Mouse (Mus musculus) spleen, postnatal 4 days (tissue): ENCODE measurements around the gene Fam3a.
A peak's percentile ranks its signal among the peaks of the same experiment; 100 is the strongest.
"Not testable (repeated sequence)": the region's sequence is repeated elsewhere in the genome, so short reads cannot be mapped to it uniquely, and the experiment has no call there.

ENCODE experiments used
- DNase-seq, 2 experiments: peaks; one replicate each; pipeline ENCODE4 v3.0.0; 2022; ENCODE audit warnings: low spot score in 2 of 2

Fam3a gene

GRCm38 (mm10) chrX:74392535-74393443 is at the start of gene Fam3a, which contains the start of gene Ikbkg:
Fam3a (minus strand) TSS chrX:74393272.
Ikbkg (plus strand) TSS chrX:74393290.
- peak; percentile 85 to 86 for DNase-seq

GRCm38 (mm10) chrX:74429290-74429821 is 36.3 kb upstream of the Fam3a start:
- DNase-seq = peak; percentile 61 to 77

GRCm38 (mm10) chrX:74428826-74429276 is 35.8 kb upstream of the Fam3a start, which contains the start of gene G6pdx:
G6pdx (minus strand) TSS chrX:74429194.
- peak; percentile 90 to 95 for DNase-seq

- DNase-seq = peak in 1 of 2 experiments; percentile 13
Measured at GRCm38 (mm10) chrX:74428146-74428825, 35.2 kb upstream of the Fam3a start.

GRCm38 (mm10) chrX:74427116-74427515 is 34.0 kb upstream of the Fam3a start:
- no peak for DNase-seq

- DNase-seq = no peak
Measured at GRCm38 (mm10) chrX:74426256-74426655, 33.2 kb upstream of the Fam3a start.

- peak; percentile 77 to 80 for DNase-seq
Measured at GRCm38 (mm10) chrX:74425195-74425594, 32.1 kb upstream of the Fam3a start.

GRCm38 (mm10) chrX:74424443-74424842 is 31.4 kb upstream of the Fam3a start:
- no peak for DNase-seq

GRCm38 (mm10) chrX:74413377-74413776 is 20.3 kb upstream of the Fam3a start:
- peak; percentile 63 to 78 for DNase-seq

GRCm38 (mm10) chrX:74408340-74408739 is 15.3 kb upstream of the Fam3a start:
- DNase-seq = no peak

GRCm38 (mm10) chrX:74400136-74400535 is 7.1 kb upstream of the Fam3a start:
- DNase-seq = no peak

GRCm38 (mm10) chrX:74388153-74388552 is 4.9 kb downstream of the Fam3a start:
- no peak for DNase-seq

- DNase-seq = no peak
Measured at GRCm38 (mm10) chrX:74384451-74384850, 8.6 kb downstream of the Fam3a start.

GRCm38 (mm10) chrX:74372888-74373549 is 20.1 kb downstream of the Fam3a start, which contains the start of the genes Ubl4a and Slc10a3:
Ubl4a (minus strand) TSS chrX:74373218.
Slc10a3 (minus strand) TSS chrX:74373349.
- peak; percentile 86 to 89 for DNase-seq

GRCm38 (mm10) chrX:74368209-74368909 is 24.7 kb downstream of the Fam3a start:
- DNase-seq = peak; percentile 69 to 87

GRCm38 (mm10) chrX:74367512-74367911 is 25.6 kb downstream of the Fam3a start:
- no peak for DNase-seq

- no peak for DNase-seq
Measured at GRCm38 (mm10) chrX:74359171-74359570, 33.9 kb downstream of the Fam3a start.

GRCm38 (mm10) chrX:74357069-74357468 is 36.0 kb downstream of the Fam3a start:
- not testable (repeated sequence) for DNase-seq

GRCm38 (mm10) chrX:74353467-74353770 is 39.7 kb downstream of the Fam3a start, which contains the start of gene Lage3:
Lage3 (minus strand) TSS chrX:74353618.
- peak; percentile 79 to 86 for DNase-seq

GRCm38 (mm10) chrX:74352645-74353466 is 40.2 kb downstream of the Fam3a start:
- DNase-seq = no peak
